In genomic region chr4:45527562-45528354, GRCm38 (mm10) we compare ENCODE assay signal across 9 mouse cellular contexts. TPM values are rescaled to one million over a fixed set of nuclear protein-coding genes. Genes with fewer than 3 reads are reported as not detected.
DNase-seq lines count a peak whose midpoint lies in the region; ATAC-seq and TF ChIP-seq lines count a peak whose summit lies in the region.
"Had no signal": no experiment of that assay in that cellular context is flagged by ENCODE, and none has a peak within 500 bp of the region (broad histone marks: within the 10 kb centered on the region; RNA-seq: fewer than 3 reads in every experiment).

No protein-coding gene starts in this region.

- TF ChIP-seq POLR2A in testis, adult 2 months (IDR thresholded peaks at IDR 0.05; ENCODE audit: control insufficient read depth, low read depth, low read length): no peak

- WGBS in embryonic facial prominence, embryonic 11.5 days: 97% methylated on average over 2 of the region's 2 CpGs
- WGBS in hindbrain, embryonic 15.5 days: 93% methylated on average over 2 of the region's 2 CpGs
- 81% methylated on average over 2 of the region's 2 CpGs for WGBS in liver, embryonic 13.5 days (ENCODE audit: insufficient replicate concordance)

- DNase-seq in heart, adult 11 months: peak; percentile 92
- DNase-seq in heart, adult 9 months (ENCODE audit: low spot score in 2 of 2): no peak
- DNase-seq in embryonic facial prominence, embryonic 11.5 days (ENCODE audit: low spot score): peak; percentile 60
- DNase-seq in liver, embryonic 13.5 days: no peak
- no peak for DNase-seq in right cerebral cortex, postnatal 36 days (ENCODE audit: low spot score in 2 of 2)
- no peak for DNase-seq in frontal cortex, postnatal 14 days (ENCODE audit: low spot score in 2 of 2)

- H3K27me3 ChIP-seq in embryonic facial prominence, embryonic 11.5 days (ENCODE audit: control insufficient read depth, insufficient read depth, low read length): no peaks in the 10 kb centered on the region
- H3K27me3 ChIP-seq in hindbrain, embryonic 15.5 days: no peaks in the 10 kb centered on the region
- peaks cover 5% of the 10 kb centered on the region for H3K27me3 ChIP-seq in liver, embryonic 13.5 days
- H3K27me3 ChIP-seq in testis, adult 2 months (ENCODE audit: control insufficient read depth, insufficient read depth, low read length): no peaks in the 10 kb centered on the region; the same call in 1 of the 2 replicates

- ATAC-seq in embryonic facial prominence, embryonic 11.5 days (replicated peaks; ENCODE audit: insufficient number of reproducible peaks, low FRiP score, low TSS enrichment, low read depth): no peak
- no peak for ATAC-seq in hindbrain, embryonic 15.5 days (ENCODE audit: low FRiP score, low read depth)
- ATAC-seq in liver, embryonic 13.5 days (ENCODE audit: low read depth): no peak

- H3K27ac ChIP-seq in embryonic facial prominence, embryonic 11.5 days (replicated peaks; ENCODE audit: low read depth, low read length): no peak overlapping the region
- no peak overlapping the region for H3K27ac ChIP-seq in hindbrain, embryonic 15.5 days (replicated peaks)
- peak overlapping the region; percentile 92 for H3K27ac ChIP-seq in liver, embryonic 13.5 days
- no peak overlapping the region for H3K27ac ChIP-seq in testis, adult 2 months (ENCODE audit: control insufficient read depth, insufficient read depth, low read depth, low read length)

- peak overlapping the region; percentile 99 for H3K4me2 ChIP-seq in embryonic facial prominence, embryonic 11.5 days (ENCODE audit: low read depth, low read length)
- H3K4me2 ChIP-seq in hindbrain, embryonic 15.5 days: peak overlapping the region; percentile 88
- H3K4me2 ChIP-seq in liver, embryonic 13.5 days: peak overlapping the region; percentile 100

- no peak for TF ChIP-seq CTCF in testis, adult 2 months (IDR thresholded peaks at IDR 0.05; ENCODE audit: control insufficient read depth, insufficient read depth, insufficient replicate concordance, low read depth, low read length)

- H3K9ac ChIP-seq in embryonic facial prominence, embryonic 11.5 days (replicated peaks; ENCODE audit: low read length): peak overlapping the region; percentile 83
- H3K9ac ChIP-seq in hindbrain, embryonic 15.5 days: peak overlapping the region; percentile 69
- H3K9ac ChIP-seq in liver, embryonic 13.5 days: peak overlapping the region; percentile 97

- no peaks in the 10 kb centered on the region for H3K9me3 ChIP-seq in embryonic facial prominence, embryonic 11.5 days (replicated peaks; ENCODE audit: control insufficient read depth, low read length)
- H3K9me3 ChIP-seq in hindbrain, embryonic 15.5 days: no peaks in the 10 kb centered on the region
- H3K9me3 ChIP-seq in liver, embryonic 13.5 days (replicated peaks): no peaks in the 10 kb centered on the region

- H3K4me1 ChIP-seq in embryonic facial prominence, embryonic 11.5 days (ENCODE audit: control insufficient read depth, insufficient read depth, low read length): peaks cover 11% of the 10 kb centered on the region
- H3K4me1 ChIP-seq in hindbrain, embryonic 15.5 days (replicated peaks): peaks cover 61% of the 10 kb centered on the region
- H3K4me1 ChIP-seq in liver, embryonic 13.5 days (replicated peaks): peaks cover 92% of the 10 kb centered on the region
- peaks cover 31% of the 10 kb centered on the region for H3K4me1 ChIP-seq in testis, adult 2 months (ENCODE audit: control insufficient read depth, insufficient read depth, low read length)

- H3K36me3 ChIP-seq in embryonic facial prominence, embryonic 11.5 days (replicated peaks; ENCODE audit: control insufficient read depth, insufficient read depth, low read depth, low read length): no peaks in the 10 kb centered on the region
- H3K36me3 ChIP-seq in hindbrain, embryonic 15.5 days: no peaks in the 10 kb centered on the region
- peaks cover 31% of the 10 kb centered on the region for H3K36me3 ChIP-seq in liver, embryonic 13.5 days
- no peaks in the 10 kb centered on the region for H3K36me3 ChIP-seq in testis, adult 2 months (ENCODE audit: control insufficient read depth, insufficient read depth, low read length)
- H3K36me3 ChIP-seq: G1E had no signal

- peak overlapping the region; percentile 58 for H3K4me3 ChIP-seq in embryonic facial prominence, embryonic 11.5 days (ENCODE audit: low read depth, low read length)
- peak overlapping the region; percentile 78 for H3K4me3 ChIP-seq in hindbrain, embryonic 15.5 days
- H3K4me3 ChIP-seq in liver, embryonic 13.5 days (replicated peaks): peak overlapping the region; percentile 95
- H3K4me3 ChIP-seq in testis, adult 2 months (ENCODE audit: control insufficient read depth, low read depth, low read length): peak overlapping the region; percentile 74; the same call in 1 of the 2 replicates

RNA-seq across cellular contexts. Expression of gene Shb, which starts 4.5 kb away (rescaled TPM):
- polyA plus RNA-seq in embryonic facial prominence, embryonic 11.5 days (2014; fragmentation: Nextera tagmentation; extraction: Ambion mirVana): 5.8 and 7.5 TPM in 2 replicates
- 5.4 and 7.2 TPM in 2 replicates for polyA plus RNA-seq in hindbrain, embryonic 15.5 days (2015; fragmentation: Nextera tagmentation; extraction: Ambion mirVana)
- polyA plus RNA-seq in liver, embryonic 13.5 days (2015; fragmentation: Nextera tagmentation; extraction: Ambion mirVana): 2.3 and 3.0 TPM in 2 replicates
- 7.3 and 8.7 TPM in 2 replicates for polyA plus RNA-seq in testis, adult 2 months (2012; rRNA removed)
- polyA plus RNA-seq: G1E had no signal

Comparison
In these comparisons a context has a peak if more than half of its experiments do, and no peak if none do; other contexts are left out.
1. DNase-seq: peak in heart, adult 11 months (single experiment) and embryonic facial prominence, embryonic 11.5 days (single experiment); none in heart, adult 9 months (0 of 2), liver, embryonic 13.5 days (single experiment), right cerebral cortex, postnatal 36 days (0 of 2) and frontal cortex, postnatal 14 days (0 of 2).
2. Peak in every context shown above with its lines, with median percentiles within 50 percentile points of each other: H3K4me2 ChIP-seq, H3K4me3 ChIP-seq and H3K9ac ChIP-seq.